Mouse (Mus musculus) adrenal gland, postnatal 14 days (tissue): ENCODE measurements around the gene Magi1. TPM values are rescaled to one million over a fixed set of nuclear protein-coding genes. Genes with fewer than 3 reads are reported as not detected.
A peak's percentile ranks its signal among the peaks of the same experiment; 100 is the strongest.
"Not testable (repeated sequence)": the region's sequence is repeated elsewhere in the genome, so short reads cannot be mapped to it uniquely, and the experiment has no call there.

Experiments used
- DNase-seq: peaks from one replicate; pipeline ENCODE4 v3.0.0; 2021; ENCODE audit warnings: mixed read lengths
- total RNA-seq: library from RNA; stranded (reverse); gene quantifications from 2 replicates; pipeline ENCODE4 v1.2.3, GENCODE M21; 2021

Gene Magi1
- total RNA-seq, 1 experiment from 2014 or later: 17.5 TPM

GRCm38 (mm10) chr6:94060621-94061213 lies 223.0 kb downstream of the Magi1 start:
- no peak for DNase-seq

GRCm38 (mm10) chr6:94059090-94059489 lies 224.6 kb downstream of the Magi1 start:
- no peak for DNase-seq

GRCm38 (mm10) chr6:94053920-94054319 lies 229.8 kb downstream of the Magi1 start:
- peak; percentile 79 for DNase-seq

GRCm38 (mm10) chr6:94045180-94045579 lies 238.5 kb downstream of the Magi1 start:
- DNase-seq: no peak

GRCm38 (mm10) chr6:94043461-94043860 lies 240.3 kb downstream of the Magi1 start:
- DNase-seq: no peak

- DNase-seq: peak; percentile 67
Measured at GRCm38 (mm10) chr6:94040093-94040492, 243.6 kb downstream of the Magi1 start.

GRCm38 (mm10) chr6:94038897-94039296 lies 244.8 kb downstream of the Magi1 start:
- peak; percentile 43 for DNase-seq

- no peak for DNase-seq
Measured at GRCm38 (mm10) chr6:94036554-94036953, 247.2 kb downstream of the Magi1 start.

GRCm38 (mm10) chr6:94026361-94026760 lies 257.4 kb downstream of the Magi1 start:
- peak; percentile 51 for DNase-seq

GRCm38 (mm10) chr6:94022437-94022836 lies 261.3 kb downstream of the Magi1 start:
- DNase-seq: no peak

GRCm38 (mm10) chr6:94021239-94021962 lies 262.3 kb downstream of the Magi1 start:
- DNase-seq: no peak

- DNase-seq: no peak
Measured at GRCm38 (mm10) chr6:94020566-94020965, 263.2 kb downstream of the Magi1 start.

GRCm38 (mm10) chr6:94019935-94020334 lies 263.8 kb downstream of the Magi1 start:
- no peak for DNase-seq

GRCm38 (mm10) chr6:94013761-94014160 lies 270.0 kb downstream of the Magi1 start:
- DNase-seq: no peak

GRCm38 (mm10) chr6:94011947-94012346 lies 271.8 kb downstream of the Magi1 start:
- DNase-seq: no peak

GRCm38 (mm10) chr6:94011521-94011920 lies 272.2 kb downstream of the Magi1 start:
- no peak for DNase-seq

GRCm38 (mm10) chr6:94008577-94008976 lies 275.1 kb downstream of the Magi1 start:
- DNase-seq: no peak

- DNase-seq: not testable (repeated sequence)
Measured at GRCm38 (mm10) chr6:94003586-94003985, 280.1 kb downstream of the Magi1 start.

GRCm38 (mm10) chr6:93996841-93997485 lies 286.8 kb downstream of the Magi1 start:
- DNase-seq: peak; percentile 65

- no peak for DNase-seq
Measured at GRCm38 (mm10) chr6:93987561-93987960, 296.2 kb downstream of the Magi1 start.

GRCm38 (mm10) chr6:93985111-93985510 lies 298.6 kb downstream of the Magi1 start:
- DNase-seq: peak; percentile 58

GRCm38 (mm10) chr6:93983551-93983950 lies 300.2 kb downstream of the Magi1 start:
- no peak for DNase-seq

- no peak for DNase-seq
Measured at GRCm38 (mm10) chr6:93981211-93981610, 302.5 kb downstream of the Magi1 start.
